Mouse (Mus musculus): Measurements from ENCODE around the gene Rph3a. TPM values are rescaled to one million over a fixed set of nuclear protein-coding genes. Genes with fewer than 3 reads are reported as not detected.

The Rph3a gene
- polyA plus RNA-seq, 1 experiment from 2014 or later, result 0.19 TPM

- H3K27me3 ChIP-seq (replicated peaks; ENCODE audit: control insufficient read depth, insufficient read depth, low read length), result no peaks in the 10 kb centered on the region
- H3K36me3 ChIP-seq (ENCODE audit: control insufficient read depth, insufficient read depth, low read length), result no peaks in the 10 kb centered on the region
- no peak overlapping the region for H3K27ac ChIP-seq (ENCODE audit: low read depth)
- ATAC-seq (replicated peaks; ENCODE audit: low FRiP score, low TSS enrichment, low read depth) (no peak), DNase-seq (ENCODE audit: low spot score) (no peak)
- no peaks in the 10 kb centered on the region for H3K4me1 ChIP-seq (replicated peaks; ENCODE audit: control insufficient read depth, insufficient read depth, low read length)
- H3K9ac ChIP-seq (ENCODE audit: low read length), result no peak overlapping the region
- WGBS, result 87% methylated on average over 8 of the region's 8 CpGs
- no peak overlapping the region for H3K4me2 ChIP-seq (ENCODE audit: low read length)
- H3K9me3 ChIP-seq (ENCODE audit: control insufficient read depth, low read length), result no peaks in the 10 kb centered on the region
- H3K4me3 ChIP-seq (ENCODE audit: low read depth, low read length), result no peak overlapping the region
Measured at GRCm38 (mm10) chr5:120968799-120969198, 41.1 kb downstream of the Rph3a start.

GRCm38 (mm10) chr5:120968134-120968532 lies 41.8 kb downstream of the Rph3a start:
- H3K9me3 ChIP-seq (ENCODE audit: control insufficient read depth, low read length), result no peaks in the 10 kb centered on the region

GRCm38 (mm10) chr5:120967355-120968133 lies 42.3 kb downstream of the Rph3a start:
- Histone ChIP-seq H3K36me3 (ENCODE audit: control insufficient read depth, insufficient read depth, low read length) (no peaks in the 10 kb centered on the region), H3K4me3 (ENCODE audit: low read depth, low read length) (no peak overlapping the region), H3K4me2 (ENCODE audit: low read length) (no peak overlapping the region), H3K9me3 (ENCODE audit: control insufficient read depth, low read length) (no peaks in the 10 kb centered on the region), H3K9ac (ENCODE audit: low read length) (no peak overlapping the region), H3K27me3 (replicated peaks; ENCODE audit: control insufficient read depth, insufficient read depth, low read length) (no peaks in the 10 kb centered on the region), H3K4me1 (replicated peaks; ENCODE audit: control insufficient read depth, insufficient read depth, low read length) (no peaks in the 10 kb centered on the region), H3K27ac (ENCODE audit: low read depth) (no peak overlapping the region)
- ATAC-seq (replicated peaks; ENCODE audit: low FRiP score, low TSS enrichment, low read depth), result no peak
- DNase-seq (ENCODE audit: low spot score), result no peak
- WGBS, result 75% methylated on average over 13 of the region's 13 CpGs

More at GRCm38 (mm10) chr5:120968134-120968532, 41.8 kb downstream of the Rph3a start:
- 65% methylated on average over 4 of the region's 4 CpGs for WGBS
- DNase-seq (ENCODE audit: low spot score) (no peak), ATAC-seq (replicated peaks; ENCODE audit: low FRiP score, low TSS enrichment, low read depth) (no peak)
- no peak overlapping the region for H3K4me2 ChIP-seq (ENCODE audit: low read length)
- no peak overlapping the region for H3K27ac ChIP-seq (ENCODE audit: low read depth)
- H3K36me3 ChIP-seq (ENCODE audit: control insufficient read depth, insufficient read depth, low read length), result no peaks in the 10 kb centered on the region
- H3K4me3 ChIP-seq (ENCODE audit: low read depth, low read length), result no peak overlapping the region
- H3K9ac ChIP-seq (ENCODE audit: low read length), result no peak overlapping the region
- H3K27me3 ChIP-seq (replicated peaks; ENCODE audit: control insufficient read depth, insufficient read depth, low read length), result no peaks in the 10 kb centered on the region
- no peaks in the 10 kb centered on the region for H3K4me1 ChIP-seq (replicated peaks; ENCODE audit: control insufficient read depth, insufficient read depth, low read length)

GRCm38 (mm10) chr5:120966894-120967293 lies 43.0 kb downstream of the Rph3a start:
- H3K4me2 ChIP-seq (ENCODE audit: low read length), result no peak overlapping the region
- no peak for DNase-seq (ENCODE audit: low spot score)
- H3K36me3 ChIP-seq (ENCODE audit: control insufficient read depth, insufficient read depth, low read length), result no peaks in the 10 kb centered on the region
- H3K4me3 ChIP-seq (ENCODE audit: low read depth, low read length), result no peak overlapping the region
- H3K27me3 ChIP-seq (replicated peaks; ENCODE audit: control insufficient read depth, insufficient read depth, low read length), result no peaks in the 10 kb centered on the region
- H3K4me1 ChIP-seq (replicated peaks; ENCODE audit: control insufficient read depth, insufficient read depth, low read length), result no peaks in the 10 kb centered on the region
- no peak overlapping the region for H3K9ac ChIP-seq (ENCODE audit: low read length)
- 86% methylated on average over 8 of the region's 8 CpGs for WGBS
- no peak for ATAC-seq (replicated peaks; ENCODE audit: low FRiP score, low TSS enrichment, low read depth)
- H3K9me3 ChIP-seq (ENCODE audit: control insufficient read depth, low read length), result no peaks in the 10 kb centered on the region
- no peak overlapping the region for H3K27ac ChIP-seq (ENCODE audit: low read depth)

GRCm38 (mm10) chr5:120966156-120966555 lies 43.7 kb downstream of the Rph3a start:
- Histone ChIP-seq H3K27ac (ENCODE audit: low read depth) (no peak overlapping the region), H3K9me3 (ENCODE audit: control insufficient read depth, low read length) (no peaks in the 10 kb centered on the region), H3K36me3 (ENCODE audit: control insufficient read depth, insufficient read depth, low read length) (no peaks in the 10 kb centered on the region), H3K27me3 (replicated peaks; ENCODE audit: control insufficient read depth, insufficient read depth, low read length) (no peaks in the 10 kb centered on the region), H3K4me3 (ENCODE audit: low read depth, low read length) (no peak overlapping the region), H3K4me2 (ENCODE audit: low read length) (no peak overlapping the region), H3K4me1 (replicated peaks; ENCODE audit: control insufficient read depth, insufficient read depth, low read length) (no peaks in the 10 kb centered on the region), H3K9ac (ENCODE audit: low read length) (no peak overlapping the region)
- WGBS, result 76% methylated on average over 4 of the region's 4 CpGs
- DNase-seq (ENCODE audit: low spot score), result no peak
- no peak for ATAC-seq (replicated peaks; ENCODE audit: low FRiP score, low TSS enrichment, low read depth)

- H3K9ac ChIP-seq (ENCODE audit: low read length), result no peak overlapping the region
- H3K9me3 ChIP-seq (ENCODE audit: control insufficient read depth, low read length), result no peaks in the 10 kb centered on the region
- WGBS, result 59% methylated on average over 4 of the region's 4 CpGs
- H3K4me3 ChIP-seq (ENCODE audit: low read depth, low read length), result no peak overlapping the region
- no peak overlapping the region for H3K27ac ChIP-seq (ENCODE audit: low read depth)
- no peaks in the 10 kb centered on the region for H3K36me3 ChIP-seq (ENCODE audit: control insufficient read depth, insufficient read depth, low read length)
- DNase-seq (ENCODE audit: low spot score) (peak; percentile 70), ATAC-seq (replicated peaks; ENCODE audit: low FRiP score, low TSS enrichment, low read depth) (no peak)
- no peaks in the 10 kb centered on the region for H3K27me3 ChIP-seq (replicated peaks; ENCODE audit: control insufficient read depth, insufficient read depth, low read length)
- H3K4me1 ChIP-seq (replicated peaks; ENCODE audit: control insufficient read depth, insufficient read depth, low read length), result no peaks in the 10 kb centered on the region
- no peak overlapping the region for H3K4me2 ChIP-seq (ENCODE audit: low read length)
Measured at GRCm38 (mm10) chr5:120961004-120961403, 48.9 kb downstream of the Rph3a start.

- Histone ChIP-seq H3K4me3 (ENCODE audit: low read depth, low read length) (no peak overlapping the region), H3K9ac (ENCODE audit: low read length) (no peak overlapping the region), H3K4me2 (ENCODE audit: low read length) (no peak overlapping the region), H3K9me3 (ENCODE audit: control insufficient read depth, low read length) (no peaks in the 10 kb centered on the region), H3K36me3 (ENCODE audit: control insufficient read depth, insufficient read depth, low read length) (no peaks in the 10 kb centered on the region), H3K27ac (ENCODE audit: low read depth) (no peak overlapping the region), H3K4me1 (replicated peaks; ENCODE audit: control insufficient read depth, insufficient read depth, low read length) (no peaks in the 10 kb centered on the region), H3K27me3 (replicated peaks; ENCODE audit: control insufficient read depth, insufficient read depth, low read length) (no peaks in the 10 kb centered on the region)
- ATAC-seq (replicated peaks; ENCODE audit: low FRiP score, low TSS enrichment, low read depth), result no peak
- peak; percentile 72 for DNase-seq (ENCODE audit: low spot score)
- WGBS, result 25% methylated on average over 5 of the region's 5 CpGs
Measured at GRCm38 (mm10) chr5:120953974-120954373, 55.9 kb downstream of the Rph3a start.

- H3K9ac ChIP-seq (ENCODE audit: low read length), result no peak overlapping the region
Measured at GRCm38 (mm10) chr5:120952242-120952770, 57.6 kb downstream of the Rph3a start.

GRCm38 (mm10) chr5:120942076-120942475 lies 67.8 kb downstream of the Rph3a start:
- DNase-seq (ENCODE audit: low spot score) (no peak), ATAC-seq (replicated peaks; ENCODE audit: low FRiP score, low TSS enrichment, low read depth) (no peak)
- Histone ChIP-seq H3K4me1 (replicated peaks; ENCODE audit: control insufficient read depth, insufficient read depth, low read length) (no peaks in the 10 kb centered on the region), H3K4me3 (ENCODE audit: low read depth, low read length) (no peak overlapping the region), H3K27me3 (replicated peaks; ENCODE audit: control insufficient read depth, insufficient read depth, low read length) (no peaks in the 10 kb centered on the region), H3K9ac (ENCODE audit: low read length) (no peak overlapping the region), H3K9me3 (ENCODE audit: control insufficient read depth, low read length) (no peaks in the 10 kb centered on the region), H3K27ac (ENCODE audit: low read depth) (no peak overlapping the region), H3K4me2 (ENCODE audit: low read length) (no peak overlapping the region), H3K36me3 (ENCODE audit: control insufficient read depth, insufficient read depth, low read length) (no peaks in the 10 kb centered on the region)
- 76% methylated on average over 10 of the region's 10 CpGs for WGBS

More at GRCm38 (mm10) chr5:120952242-120952770, 57.6 kb downstream of the Rph3a start:
- H3K36me3 ChIP-seq (ENCODE audit: control insufficient read depth, insufficient read depth, low read length), result no peaks in the 10 kb centered on the region
- no peak overlapping the region for H3K27ac ChIP-seq (ENCODE audit: low read depth)
- 60% methylated on average over 10 of the region's 10 CpGs for WGBS
- no peaks in the 10 kb centered on the region for H3K9me3 ChIP-seq (ENCODE audit: control insufficient read depth, low read length)
- DNase-seq (ENCODE audit: low spot score), result no peak
- H3K27me3 ChIP-seq (replicated peaks; ENCODE audit: control insufficient read depth, insufficient read depth, low read length), result no peaks in the 10 kb centered on the region
- H3K4me2 ChIP-seq (ENCODE audit: low read length), result no peak overlapping the region
- ATAC-seq (replicated peaks; ENCODE audit: low FRiP score, low TSS enrichment, low read depth), result no peak
- no peak overlapping the region for H3K4me3 ChIP-seq (ENCODE audit: low read depth, low read length)
- no peaks in the 10 kb centered on the region for H3K4me1 ChIP-seq (replicated peaks; ENCODE audit: control insufficient read depth, insufficient read depth, low read length)

Data from intestine, embryonic 14.5 days (tissue).